Mouse (Mus musculus): Measurements from ENCODE around the gene Cers2. TPM values are rescaled to one million over a fixed set of nuclear protein-coding genes. Genes with fewer than 3 reads are reported as not detected.

Gene Cers2
- polyA plus RNA-seq, 1 experiment from 2014 or later: 128 TPM

GRCm38 (mm10) chr3:95307100-95307499 is 7.5 kb upstream of the Cers2 start, which contains the start of gene Anxa9:
TSS of gene Anxa9 (minus strand) at chr3:95307176.
- no peak within 1 kb of the TSS for H3K9ac ChIP-seq
- H3K27ac ChIP-seq (replicated peaks): no peak within 1 kb of the TSS
- 0 out of 2 replicates have a peak, but pooled peaks have one; percentile 17 for ATAC-seq (ENCODE audit: extremely low read depth, insufficient number of reproducible peaks, low FRiP score, low TSS enrichment)
- no peaks in the 10 kb centered on the region for H3K27me3 ChIP-seq (replicated peaks)
- no peaks in the 10 kb centered on the region for H3K9me3 ChIP-seq
- peaks cover 10% of the 10 kb centered on the region for H3K4me1 ChIP-seq
- H3K4me2 ChIP-seq: no peak within 1 kb of the TSS
- no peak within 1 kb of the TSS for H3K4me3 ChIP-seq
- WGBS: 47% methylated on average over 7 of the region's 7 CpGs
- no peaks in the 10 kb centered on the region for H3K36me3 ChIP-seq

- Histone ChIP-seq H3K9ac (no peak overlapping the region), H3K27ac (replicated peaks) (no peak overlapping the region), H3K27me3 (replicated peaks) (no peaks in the 10 kb centered on the region), H3K4me2 (no peak overlapping the region), H3K4me3 (no peak overlapping the region), H3K4me1 (peaks cover 28% of the 10 kb centered on the region), H3K36me3 (no peaks in the 10 kb centered on the region), H3K9me3 (no peaks in the 10 kb centered on the region)
- no peak for ATAC-seq (ENCODE audit: extremely low read depth, insufficient number of reproducible peaks, low FRiP score, low TSS enrichment)
- 58% methylated on average over 3 of the region's 3 CpGs for WGBS
Measured at GRCm38 (mm10) chr3:95310496-95310895, 4.1 kb upstream of the Cers2 start.

- WGBS: 63% methylated on average over 9 of the region's 9 CpGs
- no peaks in the 10 kb centered on the region for H3K36me3 ChIP-seq
- no peaks in the 10 kb centered on the region for H3K27me3 ChIP-seq (replicated peaks)
- no peak overlapping the region for H3K4me2 ChIP-seq
- H3K4me1 ChIP-seq: peaks cover 31% of the 10 kb centered on the region
- no peaks in the 10 kb centered on the region for H3K9me3 ChIP-seq
- H3K27ac ChIP-seq (replicated peaks): no peak overlapping the region
- no peak overlapping the region for H3K4me3 ChIP-seq
- H3K9ac ChIP-seq: no peak overlapping the region
- ATAC-seq (ENCODE audit: extremely low read depth, insufficient number of reproducible peaks, low FRiP score, low TSS enrichment): no peak
Measured at GRCm38 (mm10) chr3:95310968-95311882, 3.4 kb upstream of the Cers2 start.

- no peak overlapping the region for H3K4me2 ChIP-seq
- 57% methylated on average over 6 of the region's 6 CpGs for WGBS
- 0 out of 2 replicates have a peak overlapping the region, but pooled peaks have one; percentile 33 for H3K27ac ChIP-seq (replicated peaks)
- H3K27me3 ChIP-seq (replicated peaks): no peaks in the 10 kb centered on the region
- no peaks in the 10 kb centered on the region for H3K9me3 ChIP-seq
- H3K9ac ChIP-seq: no peak overlapping the region
- no peak for ATAC-seq (ENCODE audit: extremely low read depth, insufficient number of reproducible peaks, low FRiP score, low TSS enrichment)
- peaks cover 34% of the 10 kb centered on the region for H3K4me1 ChIP-seq
- H3K4me3 ChIP-seq: no peak overlapping the region
- no peaks in the 10 kb centered on the region for H3K36me3 ChIP-seq
Measured at GRCm38 (mm10) chr3:95312623-95313022, 2.0 kb upstream of the Cers2 start.

- Histone ChIP-seq H3K4me2 (no peak overlapping the region), H3K9ac (no peak overlapping the region), H3K9me3 (no peaks in the 10 kb centered on the region), H3K27ac (replicated peaks) (no peak overlapping the region), H3K36me3 (no peaks in the 10 kb centered on the region), H3K27me3 (replicated peaks) (no peaks in the 10 kb centered on the region), H3K4me1 (peaks cover 43% of the 10 kb centered on the region), H3K4me3 (no peak overlapping the region)
- 45% methylated on average over 7 of the region's 7 CpGs for WGBS
- no peak for ATAC-seq (ENCODE audit: extremely low read depth, insufficient number of reproducible peaks, low FRiP score, low TSS enrichment)
Measured at GRCm38 (mm10) chr3:95313476-95313875, 1.1 kb upstream of the Cers2 start.

GRCm38 (mm10) chr3:95314075-95314474 is 516 bp upstream of the Cers2 start:
- Histone ChIP-seq H3K27me3 (replicated peaks) (no peaks in the 10 kb centered on the region), H3K4me2 (peak overlapping the region; percentile 88), H3K36me3 (no peaks in the 10 kb centered on the region; the same call in 1 of the 2 replicates), H3K27ac (replicated peaks) (0 out of 2 replicates have a peak overlapping the region, but pooled peaks have one; percentile 96), H3K4me3 (peak overlapping the region; percentile 79), H3K9me3 (no peaks in the 10 kb centered on the region), H3K9ac (peak overlapping the region; percentile 97), H3K4me1 (peaks cover 49% of the 10 kb centered on the region)
- ATAC-seq (ENCODE audit: extremely low read depth, insufficient number of reproducible peaks, low FRiP score, low TSS enrichment): no peak
- WGBS: 63% methylated on average over 6 of the region's 6 CpGs

GRCm38 (mm10) chr3:95315094-95315843 is 678 bp downstream of the Cers2 start:
- Histone ChIP-seq H3K27me3 (replicated peaks) (no peaks in the 10 kb centered on the region), H3K27ac (replicated peaks) (peak overlapping the region; percentile 96), H3K9ac (peak overlapping the region; percentile 97), H3K36me3 (peaks cover 9% of the 10 kb centered on the region), H3K4me3 (peak overlapping the region; percentile 79), H3K4me2 (peak overlapping the region; percentile 88), H3K9me3 (no peaks in the 10 kb centered on the region), H3K4me1 (peaks cover 61% of the 10 kb centered on the region)
- whole genome bisulfite sequencing: under 1% methylated on average over 71 of the region's 71 CpGs
- peak; percentile 90 for ATAC-seq (ENCODE audit: extremely low read depth, insufficient number of reproducible peaks, low FRiP score, low TSS enrichment)

- no peak for ATAC-seq (ENCODE audit: extremely low read depth, insufficient number of reproducible peaks, low FRiP score, low TSS enrichment)
- peaks cover 61% of the 10 kb centered on the region for H3K4me1 ChIP-seq
- H3K36me3 ChIP-seq: peaks cover 16% of the 10 kb centered on the region
- no peaks in the 10 kb centered on the region for H3K27me3 ChIP-seq (replicated peaks)
- WGBS: 9% methylated on average over 9 of the region's 9 CpGs
- peak overlapping the region; percentile 96 for H3K27ac ChIP-seq (replicated peaks)
- peak overlapping the region; percentile 97 for H3K9ac ChIP-seq
- H3K4me2 ChIP-seq: peak overlapping the region; percentile 88
- H3K9me3 ChIP-seq: no peaks in the 10 kb centered on the region
- H3K4me3 ChIP-seq: peak overlapping the region; percentile 79
Measured at GRCm38 (mm10) chr3:95315844-95316550, 1.4 kb downstream of the Cers2 start.

GRCm38 (mm10) chr3:95317414-95318080 is 3.0 kb downstream of the Cers2 start:
- H3K4me3 ChIP-seq: peak overlapping the region; percentile 24
- 9% methylated on average over 12 of the region's 12 CpGs for WGBS
- peak overlapping the region; percentile 65 for H3K9ac ChIP-seq
- H3K36me3 ChIP-seq: peaks cover 32% of the 10 kb centered on the region
- H3K4me1 ChIP-seq: peaks cover 60% of the 10 kb centered on the region
- peak overlapping the region; percentile 84 for H3K27ac ChIP-seq (replicated peaks)
- ATAC-seq (ENCODE audit: extremely low read depth, insufficient number of reproducible peaks, low FRiP score, low TSS enrichment): no peak
- no peaks in the 10 kb centered on the region for H3K27me3 ChIP-seq (replicated peaks)
- peak overlapping the region; percentile 88 for H3K4me2 ChIP-seq
- no peaks in the 10 kb centered on the region for H3K9me3 ChIP-seq

- Histone ChIP-seq H3K9me3 (no peaks in the 10 kb centered on the region), H3K9ac (peak overlapping the region; percentile 68), H3K4me3 (peak overlapping the region; percentile 4; the same call in 1 of the 2 replicates), H3K27ac (replicated peaks) (peak overlapping the region; percentile 84), H3K27me3 (replicated peaks) (no peaks in the 10 kb centered on the region), H3K4me2 (peak overlapping the region; percentile 88), H3K4me1 (peaks cover 55% of the 10 kb centered on the region), H3K36me3 (peaks cover 42% of the 10 kb centered on the region)
- WGBS: 18% methylated on average over 6 of the region's 6 CpGs
- no peak for ATAC-seq (ENCODE audit: extremely low read depth, insufficient number of reproducible peaks, low FRiP score, low TSS enrichment)
Measured at GRCm38 (mm10) chr3:95318548-95318947, 4.0 kb downstream of the Cers2 start.
